13 mouse cellular contexts compared by ENCODE assay signal in the genomic region with DNA sequence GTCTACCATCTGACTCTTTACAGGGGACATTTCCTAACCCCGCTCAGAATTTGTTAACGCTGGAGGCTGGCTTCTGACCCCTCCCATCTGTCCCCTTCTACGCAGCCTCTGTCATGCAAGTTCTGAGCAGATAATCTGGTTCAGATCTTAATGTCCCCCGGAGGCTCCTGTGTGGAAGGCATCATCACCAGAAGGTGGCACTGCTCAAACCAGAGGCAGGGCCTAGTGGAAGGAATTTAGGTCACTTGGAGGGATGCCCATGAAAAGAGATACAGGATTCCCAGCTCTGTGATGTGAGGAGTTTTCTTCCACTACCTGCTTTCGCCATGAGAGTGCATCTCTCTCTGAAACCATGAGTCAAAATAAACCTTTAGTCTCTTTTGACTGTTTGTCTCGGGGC.
A peak's percentile ranks its signal among the peaks of the same experiment; 100 is the strongest.
DNase-seq lines count a peak whose midpoint lies in the region; ATAC-seq lines count a peak whose summit lies in the region.
"Had no signal": no experiment of that assay in that cellular context is flagged by ENCODE, and none has a peak within 500 bp of the region (broad histone marks: within the 10 kb centered on the region; RNA-seq: fewer than 3 reads in every experiment).

No protein-coding gene starts in this region.

- peak; percentile 3 for DNase-seq in heart, adult 8-10 months (ENCODE audit: low spot score)
- DNase-seq in heart, adult 9 months (ENCODE audit: low spot score in 2 of 2) = no peak
- DNase-seq in midbrain, embryonic 14.5 days = peak; percentile 51
- DNase-seq in midbrain, embryonic 10.5 days (ENCODE audit: low spot score) = no peak
- peak; percentile 82 for DNase-seq in cerebellum, adult 9-10 months
- DNase-seq in urinary bladder, postnatal 10 days (ENCODE audit: low spot score) = no peak
- no peak for DNase-seq in neural tube, embryonic 10.5 days (ENCODE audit: extremely low spot score, low spot score)
- no peak for DNase-seq in left cerebral cortex, adult 11 months (ENCODE audit: low spot score)
- DNase-seq: gastrocnemius, postnatal 36 days; thymus, postnatal 25 days had no signal

- 52% methylated on average over 6 of the region's 6 CpGs for WGBS in midbrain, embryonic 14.5 days
- whole genome bisulfite sequencing in midbrain, embryonic 10.5 days = 56% methylated on average over 6 of the region's 6 CpGs

- no peaks in the 10 kb centered on the region for H3K36me3 ChIP-seq in midbrain, embryonic 14.5 days (ENCODE audit: control insufficient read depth, insufficient read depth, low read length)
- H3K36me3 ChIP-seq in midbrain, embryonic 10.5 days = no peaks in the 10 kb centered on the region
- H3K36me3 ChIP-seq: embryonic facial prominence, embryonic 10.5 days had no signal

- H3K4me3 ChIP-seq in midbrain, embryonic 14.5 days (replicated peaks; ENCODE audit: low read depth, low read length) = no peak overlapping the region
- H3K4me3 ChIP-seq in midbrain, embryonic 10.5 days = no peak overlapping the region
- H3K4me3 ChIP-seq: embryonic facial prominence, embryonic 10.5 days; megakaryocyte, embryonic 14.5 days had no signal

- no peak overlapping the region for H3K27ac ChIP-seq in midbrain, embryonic 14.5 days (replicated peaks; ENCODE audit: low read depth, low read length)
- no peak overlapping the region for H3K27ac ChIP-seq in midbrain, embryonic 10.5 days (replicated peaks)
- H3K27ac ChIP-seq: embryonic facial prominence, embryonic 10.5 days had no signal

- H3K4me2 ChIP-seq in midbrain, embryonic 14.5 days (ENCODE audit: low read length) = no peak overlapping the region

- no peak for ATAC-seq in midbrain, embryonic 14.5 days (ENCODE audit: low FRiP score, low TSS enrichment)
- ATAC-seq: CD4-positive, CD25-positive, alpha-beta regulatory T cell, adult 4 months had no signal

- H3K9ac ChIP-seq in midbrain, embryonic 14.5 days (replicated peaks; ENCODE audit: low read length) = no peak overlapping the region

- no peaks in the 10 kb centered on the region for H3K4me1 ChIP-seq in midbrain, embryonic 14.5 days (ENCODE audit: control insufficient read depth, insufficient read depth, low read length)
- peaks cover 6% of the 10 kb centered on the region for H3K4me1 ChIP-seq in midbrain, embryonic 10.5 days
- H3K4me1 ChIP-seq: megakaryocyte, embryonic 14.5 days had no signal

- H3K27me3 ChIP-seq in midbrain, embryonic 14.5 days (ENCODE audit: control insufficient read depth, insufficient read depth, low read length) = no peaks in the 10 kb centered on the region
- no peaks in the 10 kb centered on the region for H3K27me3 ChIP-seq in midbrain, embryonic 10.5 days (ENCODE audit: low read depth, poor library complexity, severe bottlenecking)

- H3K9me3 ChIP-seq in midbrain, embryonic 14.5 days (ENCODE audit: control insufficient read depth, low read length) = no peaks in the 10 kb centered on the region
- H3K9me3 ChIP-seq in midbrain, embryonic 10.5 days (replicated peaks) = no peaks in the 10 kb centered on the region
- H3K9me3 ChIP-seq: embryonic facial prominence, embryonic 10.5 days had no signal

Comparison
In these comparisons a context has a peak if more than half of its experiments do, and no peak if none do; other contexts are left out.
1. DNase-seq: peak in heart, adult 8-10 months (single experiment), midbrain, embryonic 14.5 days (single experiment) and cerebellum, adult 9-10 months (single experiment); none in heart, adult 9 months (0 of 2), midbrain, embryonic 10.5 days (single experiment), urinary bladder, postnatal 10 days (single experiment), neural tube, embryonic 10.5 days (single experiment) and left cerebral cortex, adult 11 months (single experiment).